Mouse (Mus musculus) forelimb bud, embryonic 11.5 days (tissue): ENCODE measurements around the gene Stac3.

ENCODE experiments used
- DNase-seq: peaks from one replicate; pipeline ENCODE4 v3.0.0-alpha.2; 2012; ENCODE audit warnings: low read depth, low spot score

The Stac3 gene

GRCm38 (mm10) chr10:127509051-127509836 lies 7.8 kb downstream of the Stac3 start:
- peak; percentile 95 for DNase-seq

GRCm38 (mm10) chr10:127509837-127510701 lies 8.6 kb downstream of the Stac3 start:
- no peak for DNase-seq

- DNase-seq: peak; percentile 74
These were observed 9.6 kb downstream of the Stac3 start for GRCm38 (mm10) chr10:127510895-127511617.

- no peak for DNase-seq
These were observed 10.3 kb downstream of the Stac3 start for GRCm38 (mm10) chr10:127511634-127512306.

- no peak for DNase-seq
These were observed 10.8 kb downstream of the Stac3 start for GRCm38 (mm10) chr10:127512307-127512666.

- peak; percentile 94 for DNase-seq
These were observed 11.3 kb downstream of the Stac3 start for GRCm38 (mm10) chr10:127512813-127513212.

- peak; percentile 61 for DNase-seq
These were observed 12.1 kb downstream of the Stac3 start for GRCm38 (mm10) chr10:127513501-127514091.

GRCm38 (mm10) chr10:127514111-127514698 lies 12.7 kb downstream of the Stac3 start:
- no peak for DNase-seq

- no peak for DNase-seq
These were observed 13.3 kb downstream of the Stac3 start, which contains the start of gene Ndufa4l2 for GRCm38 (mm10) chr10:127514764-127515163. Gene Ndufa4l2 (plus strand): TSS chr10:127514967.

GRCm38 (mm10) chr10:127515271-127515982 lies 13.9 kb downstream of the Stac3 start:
- no peak for DNase-seq

- DNase-seq: no peak
These were observed 14.5 kb downstream of the Stac3 start for GRCm38 (mm10) chr10:127515983-127516459.

- no peak for DNase-seq
These were observed 15.2 kb downstream of the Stac3 start for GRCm38 (mm10) chr10:127516576-127517260.

GRCm38 (mm10) chr10:127517941-127518340 lies 16.5 kb downstream of the Stac3 start:
- DNase-seq: no peak

- no peak for DNase-seq
These were observed 17.7 kb downstream of the Stac3 start for GRCm38 (mm10) chr10:127519041-127519701.

GRCm38 (mm10) chr10:127519903-127520713 lies 18.6 kb downstream of the Stac3 start:
- DNase-seq: no peak

GRCm38 (mm10) chr10:127520714-127521357 lies 19.4 kb downstream of the Stac3 start:
- DNase-seq: no peak

GRCm38 (mm10) chr10:127521611-127522080 lies 20.2 kb downstream of the Stac3 start:
- DNase-seq: no peak
